Mouse (Mus musculus) testis, postnatal 14 days (tissue): ENCODE results near the gene Osbpl8.

Experiments used
- DNase-seq: peaks from one replicate; pipeline ENCODE4 v3.0.0; 2021; ENCODE audit warnings: low spot score

The Osbpl8 gene

DNA sequence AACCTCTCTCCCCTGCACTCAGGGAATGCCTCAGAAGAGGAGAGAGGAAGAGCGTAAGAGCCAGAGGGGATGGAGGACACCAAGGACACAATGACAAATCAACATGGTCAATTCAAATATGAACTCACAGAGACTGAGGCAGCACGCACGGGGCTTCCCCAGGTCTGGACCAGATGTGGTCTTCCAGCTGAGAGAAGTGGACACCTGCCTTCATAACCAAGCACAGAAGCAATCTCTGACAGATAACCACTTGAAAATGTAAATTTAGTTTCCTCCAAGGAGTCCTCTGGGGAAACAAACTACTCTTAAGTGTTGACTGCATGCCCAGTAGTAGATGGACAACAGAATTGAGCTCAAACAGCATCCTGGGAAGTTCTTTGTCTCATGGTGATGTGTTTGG lies 9.5 kb upstream of the Osbpl8 start:
- DNase-seq, result no peak

DNA sequence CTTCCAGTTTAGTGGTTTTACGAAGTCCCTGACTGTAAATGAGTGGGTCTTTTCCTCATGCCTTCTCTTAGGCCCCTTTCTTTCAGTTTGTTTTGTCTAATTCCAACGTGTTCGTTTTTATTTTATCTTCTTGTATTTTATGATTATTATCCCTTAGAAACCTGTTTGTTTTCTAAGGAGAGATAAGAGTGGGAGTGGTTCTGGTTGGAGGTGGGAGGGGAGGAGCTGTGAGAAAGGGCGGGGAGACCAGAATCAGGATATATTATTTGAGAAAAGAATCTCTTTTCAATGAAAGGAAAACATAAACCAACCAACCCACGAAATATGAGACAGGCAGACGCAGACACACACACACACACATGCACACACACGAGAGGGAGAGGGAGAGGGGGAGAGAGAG lies 9.0 kb upstream of the Osbpl8 start:
- no peak for DNase-seq

DNA sequence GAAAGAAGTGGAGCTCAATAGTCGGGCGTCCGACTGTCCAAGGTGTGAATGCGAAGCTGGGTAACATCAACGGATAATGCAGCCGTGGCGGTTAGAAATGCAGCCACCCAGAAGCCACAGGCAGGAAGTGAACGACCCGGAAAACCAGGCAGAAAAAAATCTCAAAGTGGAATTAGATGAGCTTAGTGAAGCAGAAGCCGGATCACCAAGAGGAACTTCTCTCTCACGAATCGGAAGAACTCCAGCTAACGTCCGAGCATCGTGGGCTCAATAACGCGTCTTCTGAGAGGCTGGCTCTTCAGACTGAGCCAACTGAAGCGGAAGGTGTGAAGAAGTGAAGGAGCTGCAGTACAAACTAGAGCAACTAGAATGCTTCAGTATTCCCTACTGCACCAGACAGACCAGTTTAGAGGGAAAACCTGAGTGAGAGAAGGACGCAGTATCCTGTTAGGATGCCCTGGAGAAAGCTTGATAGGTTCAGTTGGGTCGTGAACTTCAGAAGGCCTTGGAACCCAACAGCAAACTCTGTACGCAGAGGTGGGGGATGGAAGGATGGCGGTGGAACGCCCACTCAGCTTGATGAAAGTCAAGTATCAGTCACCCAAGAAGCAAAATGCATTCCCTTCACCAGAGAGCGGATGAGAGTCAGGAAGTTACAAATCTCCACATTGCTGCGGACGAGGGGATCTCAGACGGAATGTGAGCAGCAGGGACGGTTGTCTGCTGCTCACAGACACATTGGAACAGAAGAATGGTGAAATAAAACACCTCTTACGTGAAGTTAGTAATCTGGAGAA lies 8.0 kb upstream of the Osbpl8 start:
- no peak for DNase-seq

DNA sequence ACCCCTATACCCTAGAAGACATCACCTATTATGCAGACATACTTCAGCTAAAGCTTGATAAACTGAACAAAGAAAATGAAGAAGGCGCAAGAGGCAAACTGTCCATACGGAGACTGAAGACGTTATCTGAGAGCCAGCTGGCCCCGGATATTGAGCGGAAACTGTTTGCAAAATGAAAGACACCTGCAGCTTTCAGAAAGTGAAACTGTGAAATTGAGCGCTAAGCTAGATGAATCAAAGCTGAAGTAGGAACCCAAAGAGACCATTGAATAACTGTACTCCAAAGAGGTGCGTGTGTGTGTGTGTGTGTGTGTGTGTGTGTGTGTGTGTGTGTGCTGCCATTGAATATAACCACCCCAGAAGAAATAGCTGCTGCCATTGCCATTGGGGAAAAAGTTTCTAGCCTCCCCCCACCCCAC lies 7.3 kb upstream of the Osbpl8 start:
- DNase-seq, result no peak

GRCm38 (mm10) chr10:111159789-111160522 lies 4.6 kb upstream of the Osbpl8 start:
- no peak for DNase-seq

DNA sequence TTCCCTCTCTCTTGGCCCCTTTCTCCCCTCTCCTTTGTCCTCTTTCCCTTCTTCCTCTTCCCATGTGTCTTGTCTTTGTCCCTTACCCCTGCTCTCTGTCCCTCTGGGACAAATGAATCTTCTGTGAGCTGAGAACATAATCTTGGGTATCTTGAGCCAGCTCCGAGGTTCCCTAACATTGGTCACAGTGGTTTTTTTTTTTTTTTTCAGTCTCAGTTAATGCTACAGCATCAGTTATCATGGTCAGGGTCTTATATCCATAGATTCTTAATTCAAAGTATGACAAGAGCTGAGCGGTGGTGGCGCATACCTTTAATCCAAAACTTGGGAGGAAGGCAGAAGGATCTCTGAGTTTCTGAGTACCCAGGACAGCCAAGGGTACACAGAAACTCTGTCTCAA lies 4.0 kb upstream of the Osbpl8 start:
- no peak for DNase-seq

DNA sequence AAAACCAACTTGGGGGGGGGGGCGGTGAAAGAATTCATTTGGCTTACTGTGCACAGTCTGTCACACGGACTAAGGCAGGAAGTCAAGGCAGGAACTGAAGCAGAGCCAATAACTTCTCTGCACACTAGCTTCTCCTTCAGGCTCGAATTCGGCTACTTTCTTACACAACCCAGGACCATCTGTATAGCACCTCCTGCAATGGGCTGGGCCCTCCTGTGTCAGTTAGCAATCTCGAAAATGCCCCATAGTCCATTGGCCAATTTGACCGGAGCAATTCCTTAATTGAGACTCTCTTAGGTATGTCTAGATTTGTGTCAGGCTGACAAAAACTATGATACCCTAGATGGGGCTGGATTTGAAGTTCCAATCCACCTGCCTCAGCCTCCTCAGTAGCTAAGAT lies 3.2 kb upstream of the Osbpl8 start:
- DNase-seq, result no peak

DNA sequence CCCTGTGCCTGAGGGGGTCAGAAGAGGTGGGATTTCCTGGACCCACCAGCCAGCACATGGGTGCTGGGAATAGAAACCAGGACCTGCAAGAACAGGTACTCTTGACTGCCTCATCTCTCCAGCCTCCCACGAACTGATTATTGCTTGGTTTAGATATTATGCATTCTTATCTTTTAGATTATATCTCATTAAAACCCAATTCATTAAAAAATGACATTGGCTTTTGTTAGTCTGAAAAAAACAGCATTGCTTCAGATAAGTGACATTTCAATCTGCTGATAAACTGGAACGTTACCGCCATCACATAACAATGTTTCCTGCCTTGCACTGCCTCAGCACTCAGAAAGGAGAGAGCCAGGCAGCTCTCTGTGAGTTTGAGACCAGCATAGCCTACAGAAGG lies 1.5 kb upstream of the Osbpl8 start:
- DNase-seq, result no peak

DNA sequence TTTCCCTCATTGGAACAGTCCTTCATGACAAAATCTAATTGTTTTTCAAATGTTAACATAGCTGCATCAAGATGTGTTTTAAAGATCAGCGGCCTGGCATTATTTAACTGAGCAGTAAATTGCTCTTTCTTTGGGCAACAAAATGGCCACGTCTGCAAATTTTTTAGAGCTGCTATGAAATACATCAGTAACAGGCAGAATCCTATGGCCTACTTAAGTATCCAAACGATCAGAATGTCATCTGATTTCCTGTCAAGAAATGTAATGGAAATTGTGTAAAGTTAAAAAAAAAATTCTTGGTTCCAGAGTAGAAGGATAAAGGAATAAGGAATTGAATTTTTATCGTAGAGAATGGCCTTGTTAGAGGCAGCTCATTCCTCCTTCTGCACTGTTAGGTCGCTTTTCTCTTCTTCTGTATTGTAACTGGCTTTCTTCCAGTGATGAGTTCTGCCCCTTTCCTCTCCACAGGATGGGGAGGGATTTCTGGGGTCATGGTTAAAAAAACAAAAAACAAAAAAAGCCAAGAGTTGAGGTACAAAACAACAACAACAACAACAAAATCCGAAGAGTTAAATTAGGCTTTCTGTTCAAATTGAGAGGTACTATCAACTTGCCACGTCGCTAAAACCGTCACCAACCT lies 831 bp upstream of the Osbpl8 start:
- no peak for DNase-seq

GRCm38 (mm10) chr10:111165219-111165981 lies 848 bp downstream of the Osbpl8 start:
- DNase-seq, result peak; percentile 57

GRCm38 (mm10) chr10:111166057-111166841 lies 1.7 kb downstream of the Osbpl8 start:
- no peak for DNase-seq

DNA sequence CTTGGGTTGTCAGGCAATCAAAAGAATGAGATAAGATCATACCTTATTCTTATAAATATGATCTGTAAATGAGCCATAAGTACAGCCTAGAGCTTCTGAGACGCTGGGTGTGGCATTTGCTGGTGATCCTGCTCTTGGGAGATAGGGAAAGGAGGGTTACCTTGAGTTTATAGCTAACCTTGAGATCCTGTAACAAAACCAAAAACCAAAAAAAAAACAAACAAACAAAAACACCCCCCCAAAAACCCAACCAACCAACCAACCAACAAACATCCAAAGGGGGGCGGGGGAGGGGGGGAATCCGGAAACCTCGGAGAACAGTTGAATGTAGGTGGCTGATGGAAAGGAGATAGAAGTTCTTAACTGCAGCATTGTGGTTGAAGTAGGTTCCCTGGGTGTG lies 2.9 kb downstream of the Osbpl8 start:
- no peak for DNase-seq

DNA sequence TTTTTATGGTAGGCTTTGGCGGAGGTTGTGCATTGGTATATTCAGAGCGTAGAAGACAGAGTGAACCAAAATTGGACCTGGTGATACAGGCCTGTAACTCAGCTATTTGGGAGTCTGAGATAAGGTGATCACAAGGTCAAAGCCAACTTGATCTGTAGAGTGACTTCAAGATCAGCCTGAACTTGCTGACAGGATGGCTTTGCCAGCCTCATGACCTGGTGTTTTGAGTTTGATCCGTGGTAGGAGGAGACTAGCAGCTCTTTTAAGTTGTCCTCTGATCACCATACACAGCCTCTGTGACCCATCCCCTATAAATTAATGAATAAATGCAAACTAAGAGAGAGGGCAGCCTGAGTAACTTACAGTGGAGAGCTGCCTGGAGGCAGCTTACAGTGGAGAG lies 3.8 kb downstream of the Osbpl8 start:
- DNase-seq, result no peak

- no peak for DNase-seq
Observed at GRCm38 (mm10) chr10:111171246-111171934, 6.8 kb downstream of the Osbpl8 start.

GRCm38 (mm10) chr10:111173589-111174247 lies 9.2 kb downstream of the Osbpl8 start:
- DNase-seq, result no peak

GRCm38 (mm10) chr10:111177336-111177735 lies 12.8 kb downstream of the Osbpl8 start:
- DNase-seq, result no peak

DNA sequence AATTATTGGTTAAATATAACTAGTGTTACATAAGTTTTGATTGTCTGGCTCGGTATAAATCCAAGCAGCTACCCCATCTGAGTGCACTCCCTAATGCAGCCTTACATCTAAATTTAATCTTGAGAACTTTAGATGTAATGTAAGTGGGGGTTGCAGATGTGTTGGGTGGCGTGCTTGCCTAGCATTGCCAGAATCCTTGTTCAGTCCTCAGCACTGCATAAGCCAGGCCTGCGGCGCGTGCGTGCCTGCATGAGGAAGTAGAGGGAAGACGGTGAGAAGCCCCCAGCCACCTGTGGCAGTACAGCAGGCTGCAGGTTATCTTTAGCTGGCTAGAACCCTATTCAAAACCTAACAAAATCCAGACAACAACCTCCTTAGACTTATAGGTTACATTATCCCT lies 13.5 kb downstream of the Osbpl8 start:
- DNase-seq, result no peak

GRCm38 (mm10) chr10:111180633-111181032 lies 16.1 kb downstream of the Osbpl8 start:
- no peak for DNase-seq

DNA sequence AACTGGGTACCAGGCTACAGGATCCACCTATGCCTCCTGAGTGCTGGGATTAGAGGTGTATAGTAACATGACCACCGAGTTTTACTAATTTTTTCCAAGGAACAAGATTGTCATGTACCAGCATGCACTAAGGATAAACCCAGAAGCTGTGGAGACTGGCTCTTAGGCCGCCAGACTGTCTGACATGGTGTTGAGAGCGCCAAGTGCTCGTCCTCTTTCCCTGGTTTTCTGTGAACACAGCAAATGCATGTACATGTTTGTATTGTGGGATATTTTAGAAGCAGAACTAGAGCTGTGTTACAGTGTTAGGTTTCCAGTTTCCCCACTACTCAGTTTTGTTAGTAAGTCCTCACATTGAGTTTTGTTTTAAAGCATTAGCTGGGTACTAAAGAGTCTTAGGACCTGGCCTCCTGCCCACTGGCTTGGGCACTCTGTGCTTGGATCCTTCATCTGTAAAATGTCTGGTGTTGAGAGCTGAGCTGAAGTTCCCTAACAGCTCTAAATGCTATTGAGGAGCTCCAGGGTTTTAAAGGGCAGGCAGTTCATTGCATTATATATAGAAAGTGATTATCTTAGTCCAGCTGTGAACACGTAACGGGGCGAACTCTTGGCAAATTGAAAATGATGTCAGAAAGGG lies 19.2 kb downstream of the Osbpl8 start:
- no peak for DNase-seq
